Mouse (Mus musculus): ENCODE results near the gene Capn5. TPM values are rescaled to one million over a fixed set of nuclear protein-coding genes. Genes with fewer than 3 reads are reported as not detected.

Capn5 gene
- polyA plus RNA-seq, 1 experiment = 11.5 TPM

DNA sequence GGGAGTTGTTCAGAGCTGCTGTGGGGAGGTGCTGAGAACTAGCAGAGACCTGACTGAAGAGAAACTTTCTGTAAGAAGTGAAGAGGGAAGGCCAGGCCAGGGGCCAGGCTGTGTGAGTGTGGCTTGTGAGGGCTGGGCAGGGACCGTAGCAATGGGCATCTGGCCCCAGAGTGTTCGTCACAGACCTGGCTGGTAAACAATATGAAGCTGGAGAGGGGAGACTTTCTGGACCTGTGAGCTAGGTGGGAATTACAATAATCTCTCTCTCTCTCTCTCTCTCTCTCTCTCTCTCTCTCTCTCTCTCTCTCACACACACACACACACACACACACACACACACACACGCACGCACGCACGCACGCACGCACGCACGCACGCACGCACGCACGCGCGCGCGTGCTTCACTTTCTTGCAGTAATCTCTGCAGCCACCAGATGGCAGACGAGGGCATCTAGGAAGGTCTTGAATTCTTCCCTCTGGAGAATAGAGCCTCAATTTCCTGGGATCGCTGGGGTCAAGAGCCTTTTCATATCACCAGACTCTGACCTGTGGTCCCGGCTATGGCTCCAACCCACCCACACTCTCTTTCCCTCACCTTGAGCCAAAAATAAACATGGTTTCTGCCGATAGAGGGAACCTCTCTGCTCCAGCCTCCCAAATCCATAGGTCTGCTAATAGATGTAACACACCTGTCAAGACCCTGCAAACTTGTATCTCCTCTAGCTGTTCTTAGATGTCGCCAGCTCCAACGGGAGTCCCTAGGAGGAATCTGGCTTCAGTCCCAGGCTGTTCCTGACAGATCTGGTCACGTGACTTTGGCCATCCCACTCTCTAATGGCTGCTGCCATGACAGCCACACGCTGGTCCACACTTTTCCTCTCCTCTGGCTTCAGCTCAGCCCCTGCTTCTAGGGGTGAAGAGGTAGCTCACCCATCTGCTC is 74.8 kb downstream of the Capn5 start:
- Histone ChIP-seq H3K4me1 (ENCODE audit: control insufficient read depth, insufficient read depth, low read length) (peaks cover 5% of the 10 kb centered on the region; the same call in 1 of the 2 replicates), H3K4me3 (ENCODE audit: insufficient read depth, low read length) (peak overlapping the region; percentile 12), H3K27ac (ENCODE audit: insufficient read depth, low read depth, low read length) (no peak overlapping the region)
- TF ChIP-seq POLR2A (IDR thresholded peaks at IDR 0.05; ENCODE audit: borderline replicate concordance, low read depth, low read length) = no peak
- TF ChIP-seq CTCF (IDR thresholded peaks at IDR 0.05; ENCODE audit: low read depth, low read length) = no peak

DNA sequence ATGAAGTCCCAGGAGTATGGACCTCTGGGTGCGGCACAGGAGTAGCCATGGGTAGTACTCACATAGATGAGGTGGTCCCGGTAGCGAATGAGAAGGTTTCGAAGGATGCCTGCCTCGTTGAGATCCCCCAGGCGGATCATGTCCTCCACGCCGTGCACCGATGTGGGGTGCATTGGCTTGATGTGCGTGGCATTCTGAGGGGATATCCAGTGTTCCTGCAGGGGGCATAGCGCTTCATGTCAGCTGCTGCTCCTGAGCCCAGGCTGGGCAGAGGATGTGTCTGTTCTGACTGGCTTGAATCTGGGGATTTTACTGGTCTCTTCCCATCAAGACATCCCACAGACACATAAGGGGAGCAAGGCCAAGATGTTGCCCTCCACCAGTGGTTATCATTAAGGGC is 75.6 kb downstream of the Capn5 start:
- TF ChIP-seq POLR2A (IDR thresholded peaks at IDR 0.05; ENCODE audit: borderline replicate concordance, low read depth, low read length) = no peak
- TF ChIP-seq CTCF (IDR thresholded peaks at IDR 0.05; ENCODE audit: low read depth, low read length) = no peak
- H3K4me3 ChIP-seq (ENCODE audit: insufficient read depth, low read length) = no peak overlapping the region
- H3K27ac ChIP-seq (ENCODE audit: insufficient read depth, low read depth, low read length) = no peak overlapping the region

DNA sequence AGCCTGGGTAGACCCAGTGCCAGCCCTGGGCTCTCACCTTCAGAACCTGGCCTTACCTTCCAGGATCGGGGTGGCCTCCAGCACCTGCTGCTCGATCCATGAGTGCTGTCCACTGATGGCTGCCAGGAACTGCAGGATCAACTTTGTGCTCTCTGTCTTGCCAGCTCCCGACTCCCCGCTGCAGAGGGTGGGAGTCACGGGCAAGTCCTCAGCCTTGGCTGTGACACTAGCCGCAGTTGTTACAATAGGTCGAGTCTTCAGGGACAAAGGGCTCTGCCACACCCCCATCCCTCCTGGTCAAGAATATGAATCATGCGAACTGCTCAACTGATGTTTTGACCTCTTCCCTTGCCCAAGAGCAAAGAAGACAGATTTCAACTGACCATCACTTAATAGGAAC is 80.5 kb downstream of the Capn5 start:
- no peak overlapping the region for H3K4me3 ChIP-seq (ENCODE audit: insufficient read depth, low read length)

More for the DNA sequence above, 75.6 kb downstream of the Capn5 start:
- peaks cover 5% of the 10 kb centered on the region; the same call in 1 of the 2 replicates for H3K4me1 ChIP-seq (ENCODE audit: control insufficient read depth, insufficient read depth, low read length)

DNA sequence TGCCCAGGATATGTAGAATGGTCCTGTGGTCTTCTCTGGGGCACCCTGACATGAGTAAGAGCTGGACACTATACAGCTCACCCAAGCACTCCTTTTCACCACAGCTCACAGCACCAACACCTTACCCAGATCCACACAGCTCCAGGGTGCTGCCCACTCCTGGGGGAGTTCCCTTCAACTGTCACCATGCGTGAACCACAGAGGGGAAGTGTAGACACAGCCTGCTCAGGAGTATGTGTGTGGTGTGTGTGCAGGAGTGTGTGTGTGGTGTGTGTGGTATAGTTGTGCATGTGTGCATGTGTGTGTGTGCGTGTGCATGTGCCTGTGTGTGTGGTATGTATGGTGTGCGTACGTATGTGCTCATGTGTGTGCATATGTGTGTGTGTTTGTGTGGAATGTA is 82.2 kb downstream of the Capn5 start:
- no peaks in the 10 kb centered on the region for H3K4me1 ChIP-seq (ENCODE audit: control insufficient read depth, insufficient read depth, low read length)
- no peak for TF ChIP-seq POLR2A (IDR thresholded peaks at IDR 0.05; ENCODE audit: borderline replicate concordance, low read depth, low read length)
- TF ChIP-seq CTCF (IDR thresholded peaks at IDR 0.05; ENCODE audit: low read depth, low read length) = no peak
- no peak overlapping the region for H3K27ac ChIP-seq (ENCODE audit: insufficient read depth, low read depth, low read length)
- H3K4me3 ChIP-seq (ENCODE audit: insufficient read depth, low read length) = no peak overlapping the region

More for the DNA sequence above, 80.5 kb downstream of the Capn5 start:
- no peak for TF ChIP-seq CTCF (IDR thresholded peaks at IDR 0.05; ENCODE audit: low read depth, low read length)
- TF ChIP-seq POLR2A (IDR thresholded peaks at IDR 0.05; ENCODE audit: borderline replicate concordance, low read depth, low read length) = no peak
- no peak overlapping the region for H3K27ac ChIP-seq (ENCODE audit: insufficient read depth, low read depth, low read length)
- no peaks in the 10 kb centered on the region for H3K4me1 ChIP-seq (ENCODE audit: control insufficient read depth, insufficient read depth, low read length)

DNA sequence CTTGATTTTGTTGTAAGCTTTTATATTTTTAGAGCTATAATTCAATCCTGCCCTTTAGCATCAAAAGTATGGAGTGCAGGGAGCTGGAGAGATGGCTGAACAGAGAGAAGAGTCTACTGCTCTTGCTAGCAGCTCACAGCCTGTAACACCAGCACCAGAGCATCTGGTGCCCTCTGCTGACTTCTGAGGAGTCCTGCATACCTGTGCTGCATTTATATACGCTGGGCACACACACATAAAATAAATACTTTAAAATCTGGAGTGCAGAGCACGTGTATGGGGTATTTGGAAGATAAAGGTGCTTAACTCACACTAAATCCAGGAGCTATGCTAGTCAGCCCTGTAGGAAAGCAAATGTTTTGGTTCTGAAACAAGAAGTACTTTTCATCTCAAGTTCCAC is 91.7 kb downstream of the Capn5 start:
- no peak overlapping the region for H3K4me3 ChIP-seq (ENCODE audit: insufficient read depth, low read length)
- peaks cover 26% of the 10 kb centered on the region for H3K4me1 ChIP-seq (ENCODE audit: control insufficient read depth, insufficient read depth, low read length)
- TF ChIP-seq POLR2A (IDR thresholded peaks at IDR 0.05; ENCODE audit: borderline replicate concordance, low read depth, low read length) = no peak
- no peak overlapping the region for H3K27ac ChIP-seq (ENCODE audit: insufficient read depth, low read depth, low read length)

DNA sequence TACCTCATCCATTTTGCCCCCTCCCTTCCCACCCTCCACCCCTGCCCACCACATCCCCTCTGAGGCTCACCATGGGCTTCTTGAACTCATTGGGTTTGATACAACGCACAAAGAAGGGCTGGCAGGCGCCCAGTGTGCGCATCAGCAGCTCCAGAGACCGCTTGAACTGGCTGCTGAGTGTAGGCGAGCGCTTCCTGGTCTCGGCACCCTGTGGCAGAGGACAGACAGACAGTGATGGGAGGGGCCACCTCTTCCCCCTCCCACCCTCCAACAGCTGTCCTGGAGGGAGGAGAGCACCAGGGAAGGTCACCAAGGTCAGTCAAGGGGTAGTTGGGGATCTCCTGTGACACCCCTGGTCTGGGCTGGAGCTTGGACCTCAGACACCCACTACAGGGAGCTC is 92.8 kb downstream of the Capn5 start:
- peak overlapping the region; percentile 74 for H3K4me3 ChIP-seq (ENCODE audit: insufficient read depth, low read length)
- TF ChIP-seq POLR2A (IDR thresholded peaks at IDR 0.05; ENCODE audit: borderline replicate concordance, low read depth, low read length) (no peak), CTCF (IDR thresholded peaks at IDR 0.05; ENCODE audit: low read depth, low read length) (no peak)
- peak overlapping the region; percentile 81 for H3K27ac ChIP-seq (ENCODE audit: insufficient read depth, low read depth, low read length)
- peaks cover 26% of the 10 kb centered on the region for H3K4me1 ChIP-seq (ENCODE audit: control insufficient read depth, insufficient read depth, low read length)

DNA sequence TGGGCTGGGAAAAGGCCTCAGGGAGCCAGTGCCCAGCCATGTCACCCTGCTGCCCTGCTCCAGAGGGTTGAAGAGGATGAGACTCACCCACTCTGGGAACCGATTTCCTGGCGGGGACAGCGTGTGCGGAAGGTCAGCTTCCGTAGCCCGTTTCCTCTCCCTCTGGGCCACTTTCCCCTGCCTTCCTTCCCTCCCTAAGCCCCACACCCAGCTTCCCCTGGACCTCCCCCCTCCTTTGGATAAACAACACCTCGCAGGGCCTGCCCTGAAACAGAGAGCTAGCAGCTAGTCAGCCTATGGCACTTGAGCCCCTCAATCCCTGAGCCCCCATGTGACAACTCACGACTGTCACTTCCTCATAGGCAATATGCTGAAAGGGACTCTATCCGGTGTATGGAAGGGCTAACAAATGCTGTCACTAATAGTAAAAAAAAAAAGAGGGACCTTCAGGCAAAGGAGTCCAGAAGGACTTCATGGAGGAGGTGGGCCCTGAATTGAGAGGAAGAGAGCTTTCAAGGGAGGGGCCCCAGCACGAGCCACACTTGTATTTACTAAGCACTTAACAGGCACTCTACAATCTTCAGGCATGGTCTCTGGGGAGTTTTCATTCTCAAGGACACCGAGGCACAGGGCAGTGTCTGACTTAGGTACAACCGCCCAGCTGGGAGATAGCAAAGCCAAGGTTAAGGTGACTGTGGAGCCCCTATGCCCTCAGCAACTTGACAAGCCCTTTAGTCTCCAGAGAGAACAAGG is 93.4 kb downstream of the Capn5 start:
- Histone ChIP-seq H3K27ac (ENCODE audit: insufficient read depth, low read depth, low read length) (peak overlapping the region; percentile 81), H3K4me1 (ENCODE audit: control insufficient read depth, insufficient read depth, low read length) (peaks cover 26% of the 10 kb centered on the region), H3K4me3 (ENCODE audit: insufficient read depth, low read length) (peak overlapping the region; percentile 74)
- no peak for TF ChIP-seq POLR2A (IDR thresholded peaks at IDR 0.05; ENCODE audit: borderline replicate concordance, low read depth, low read length)
- TF ChIP-seq CTCF (IDR thresholded peaks at IDR 0.05; ENCODE audit: low read depth, low read length) = no peak

DNA sequence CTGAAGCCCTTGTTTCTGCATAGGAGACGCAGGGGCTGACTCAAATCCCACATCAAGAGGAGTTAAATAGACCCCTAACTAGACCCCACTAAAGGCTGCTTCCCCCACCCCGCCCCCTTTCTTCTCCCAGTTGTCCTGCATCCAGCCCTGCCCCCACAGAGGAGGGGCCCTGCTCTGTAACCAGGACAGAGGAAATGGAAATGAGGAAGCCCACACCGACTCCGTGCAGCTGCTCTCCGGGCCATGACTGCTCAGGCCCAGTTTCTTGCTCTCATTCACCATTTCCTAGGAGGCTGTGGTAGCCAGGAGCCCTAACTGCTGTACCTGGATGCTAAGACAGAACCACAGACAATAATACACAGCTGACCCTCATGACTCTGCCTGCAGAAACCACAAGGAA is 95.7 kb downstream of the Capn5 start:
- no peak for TF ChIP-seq CTCF (IDR thresholded peaks at IDR 0.05; ENCODE audit: low read depth, low read length)
- TF ChIP-seq POLR2A (IDR thresholded peaks at IDR 0.05; ENCODE audit: borderline replicate concordance, low read depth, low read length) = no peak
- Histone ChIP-seq H3K4me1 (ENCODE audit: control insufficient read depth, insufficient read depth, low read length) (peaks cover 26% of the 10 kb centered on the region), H3K27ac (ENCODE audit: insufficient read depth, low read depth, low read length) (peak overlapping the region; percentile 53), H3K4me3 (ENCODE audit: insufficient read depth, low read length) (peak overlapping the region; percentile 33; the same call in 1 of the 2 replicates)

DNA sequence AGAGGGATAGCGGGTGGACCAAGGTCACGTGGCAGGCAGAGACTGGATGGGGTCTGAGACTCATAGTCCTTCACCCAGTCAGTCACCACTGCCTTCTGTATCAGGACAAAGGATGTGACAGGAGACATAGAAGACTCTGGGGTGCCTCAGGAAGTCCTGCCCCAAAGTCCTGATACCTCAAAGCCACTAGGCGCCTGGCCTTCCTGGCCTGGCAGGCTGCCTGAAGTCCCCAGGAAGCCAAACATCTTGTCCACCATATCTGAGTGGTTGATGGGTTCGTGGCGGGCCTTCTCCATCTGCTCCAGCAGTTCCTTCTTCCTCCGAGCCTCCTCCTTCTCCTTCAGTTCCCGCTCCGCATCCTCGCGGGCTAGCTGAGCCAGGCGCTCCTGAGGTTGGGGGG is 100.6 kb downstream of the Capn5 start:
- H3K4me3 ChIP-seq (ENCODE audit: insufficient read depth, low read length) = no peak overlapping the region
- peaks cover 6% of the 10 kb centered on the region for H3K4me1 ChIP-seq (ENCODE audit: control insufficient read depth, insufficient read depth, low read length)
- no peak for TF ChIP-seq CTCF (IDR thresholded peaks at IDR 0.05; ENCODE audit: low read depth, low read length)
- no peak for TF ChIP-seq POLR2A (IDR thresholded peaks at IDR 0.05; ENCODE audit: borderline replicate concordance, low read depth, low read length)
- H3K27ac ChIP-seq (ENCODE audit: insufficient read depth, low read depth, low read length) = no peak overlapping the region

DNA sequence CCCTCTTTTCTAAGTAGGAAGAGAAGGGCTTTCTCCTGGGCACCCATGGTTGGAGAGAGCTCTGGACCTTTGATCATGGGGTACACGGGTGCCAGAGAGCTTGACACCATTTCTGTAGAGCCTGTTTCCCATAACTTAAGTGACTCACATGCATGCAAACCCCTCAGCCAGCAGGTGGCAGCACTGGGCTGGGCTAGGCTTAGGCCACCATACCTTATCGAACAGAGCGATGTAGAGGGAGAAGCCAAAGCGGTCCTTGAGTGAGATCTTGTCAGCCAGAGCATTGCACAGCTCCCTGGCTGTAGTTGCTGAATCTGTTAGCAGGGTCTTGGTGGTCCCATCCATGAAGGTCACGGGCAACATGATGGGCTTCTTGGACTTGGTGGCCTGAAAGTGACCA is 106.5 kb downstream of the Capn5 start:
- Histone ChIP-seq H3K4me1 (ENCODE audit: control insufficient read depth, insufficient read depth, low read length) (no peaks in the 10 kb centered on the region), H3K4me3 (ENCODE audit: insufficient read depth, low read length) (no peak overlapping the region), H3K27ac (ENCODE audit: insufficient read depth, low read depth, low read length) (no peak overlapping the region)
- TF ChIP-seq CTCF (IDR thresholded peaks at IDR 0.05; ENCODE audit: low read depth, low read length) (peak; percentile 94), POLR2A (IDR thresholded peaks at IDR 0.05; ENCODE audit: borderline replicate concordance, low read depth, low read length) (no peak)

Other genes with a start within 250 kb of the Capn5 start
- 19.9 and 26.4 TPM in 2 replicates for gene Myo7a, start 58.8 kb downstream of the Capn5 start, polyA plus RNA-seq (2012; ENCODE audit: insufficient read depth, insufficient read length, missing spikeins)
- gene Omp, start 32.8 kb downstream of the Capn5 start, polyA plus RNA-seq (2012; ENCODE audit: insufficient read depth, insufficient read length, missing spikeins) = not detected in 2 replicates
- 0.31 and 0.45 TPM in 2 replicates for gene B3gnt6, start 21.2 kb upstream of the Capn5 start, polyA plus RNA-seq (2012; ENCODE audit: insufficient read depth, insufficient read length, missing spikeins)
- 69.6 and 73.6 TPM in 2 replicates for gene Acer3, start 142.9 kb upstream of the Capn5 start, polyA plus RNA-seq (2012; ENCODE audit: insufficient read depth, insufficient read length, missing spikeins)
- gene Tsku, start 183.1 kb upstream of the Capn5 start, polyA plus RNA-seq (2012; ENCODE audit: insufficient read depth, insufficient read length, missing spikeins) = 39.7 and 41.3 TPM in 2 replicates